Mouse (Mus musculus): ENCODE results near the gene 2010111I01Rik. TPM values are rescaled to one million over a fixed set of nuclear protein-coding genes. Genes with fewer than 3 reads are reported as not detected.

2010111I01Rik gene
- total RNA-seq, 2 experiments from 2014 or later = 66.2 to 78.6 TPM

GRCm38 (mm10) chr13:63239877-63240671 is 275.4 kb downstream of the 2010111I01Rik start:
- DNase-seq (ENCODE audit: low spot score in 2 of 2) = peak; percentile 57 to 76

GRCm38 (mm10) chr13:63240835-63241234 is 276.1 kb downstream of the 2010111I01Rik start:
- DNase-seq (ENCODE audit: low spot score in 2 of 2) = no peak

- DNase-seq (ENCODE audit: low spot score in 2 of 2) = no peak
These were observed 277.0 kb downstream of the 2010111I01Rik start for GRCm38 (mm10) chr13:63241665-63242064.

GRCm38 (mm10) chr13:63242401-63243192 is 277.9 kb downstream of the 2010111I01Rik start:
- no peak for DNase-seq (ENCODE audit: low spot score in 2 of 2)

- no peak for DNase-seq (ENCODE audit: low spot score in 2 of 2)
These were observed 278.9 kb downstream of the 2010111I01Rik start for GRCm38 (mm10) chr13:63243586-63243985.

GRCm38 (mm10) chr13:63244425-63244824 is 279.7 kb downstream of the 2010111I01Rik start:
- no peak for DNase-seq (ENCODE audit: low spot score in 2 of 2)

- no peak for DNase-seq (ENCODE audit: low spot score in 2 of 2)
These were observed 280.5 kb downstream of the 2010111I01Rik start for GRCm38 (mm10) chr13:63245218-63245617.

GRCm38 (mm10) chr13:63245812-63246211 is 281.1 kb downstream of the 2010111I01Rik start:
- DNase-seq (ENCODE audit: low spot score in 2 of 2) = no peak

- DNase-seq (ENCODE audit: low spot score in 2 of 2) = no peak
These were observed 281.7 kb downstream of the 2010111I01Rik start for GRCm38 (mm10) chr13:63246332-63246940.

GRCm38 (mm10) chr13:63247041-63247440 is 282.3 kb downstream of the 2010111I01Rik start:
- DNase-seq (ENCODE audit: low spot score in 2 of 2) = no peak

- DNase-seq (ENCODE audit: low spot score in 2 of 2) = no peak
These were observed 282.9 kb downstream of the 2010111I01Rik start for GRCm38 (mm10) chr13:63247631-63248030.

GRCm38 (mm10) chr13:63248318-63248717 is 283.6 kb downstream of the 2010111I01Rik start:
- no peak for DNase-seq (ENCODE audit: low spot score in 2 of 2)

GRCm38 (mm10) chr13:63249171-63249570 is 284.5 kb downstream of the 2010111I01Rik start:
- DNase-seq (ENCODE audit: low spot score in 2 of 2) = no peak

GRCm38 (mm10) chr13:63249741-63250431 is 285.2 kb downstream of the 2010111I01Rik start:
- DNase-seq (ENCODE audit: low spot score in 2 of 2) = no peak

- DNase-seq (ENCODE audit: low spot score in 2 of 2) = no peak
These were observed 285.8 kb downstream of the 2010111I01Rik start for GRCm38 (mm10) chr13:63250441-63250980.

- DNase-seq (ENCODE audit: low spot score in 2 of 2) = no peak
These were observed 286.6 kb downstream of the 2010111I01Rik start for GRCm38 (mm10) chr13:63251118-63251889.

GRCm38 (mm10) chr13:63252295-63253010 is 287.8 kb downstream of the 2010111I01Rik start:
- DNase-seq (ENCODE audit: low spot score in 2 of 2) = no peak

GRCm38 (mm10) chr13:63253147-63253546 is 288.5 kb downstream of the 2010111I01Rik start:
- DNase-seq (ENCODE audit: low spot score in 2 of 2) = no peak

- no peak for DNase-seq (ENCODE audit: low spot score in 2 of 2)
These were observed 289.4 kb downstream of the 2010111I01Rik start for GRCm38 (mm10) chr13:63253886-63254636.
